Mouse (Mus musculus) c-Kit-positive CD71-positive TER-119-positive erythroid progenitor cells, embryonic 14.5 days (primary cell): ENCODE data around the gene Trpc3.
"Not testable (repeated sequence)": the region's sequence is repeated elsewhere in the genome, so short reads cannot be mapped to it uniquely, and the experiment has no call there.

Source experiments
- DNase-seq: peaks from one replicate; pipeline ENCODE4 v3.0.0-alpha.2; 2013; ENCODE audit warnings: low spot score

Trpc3 gene

DNA sequence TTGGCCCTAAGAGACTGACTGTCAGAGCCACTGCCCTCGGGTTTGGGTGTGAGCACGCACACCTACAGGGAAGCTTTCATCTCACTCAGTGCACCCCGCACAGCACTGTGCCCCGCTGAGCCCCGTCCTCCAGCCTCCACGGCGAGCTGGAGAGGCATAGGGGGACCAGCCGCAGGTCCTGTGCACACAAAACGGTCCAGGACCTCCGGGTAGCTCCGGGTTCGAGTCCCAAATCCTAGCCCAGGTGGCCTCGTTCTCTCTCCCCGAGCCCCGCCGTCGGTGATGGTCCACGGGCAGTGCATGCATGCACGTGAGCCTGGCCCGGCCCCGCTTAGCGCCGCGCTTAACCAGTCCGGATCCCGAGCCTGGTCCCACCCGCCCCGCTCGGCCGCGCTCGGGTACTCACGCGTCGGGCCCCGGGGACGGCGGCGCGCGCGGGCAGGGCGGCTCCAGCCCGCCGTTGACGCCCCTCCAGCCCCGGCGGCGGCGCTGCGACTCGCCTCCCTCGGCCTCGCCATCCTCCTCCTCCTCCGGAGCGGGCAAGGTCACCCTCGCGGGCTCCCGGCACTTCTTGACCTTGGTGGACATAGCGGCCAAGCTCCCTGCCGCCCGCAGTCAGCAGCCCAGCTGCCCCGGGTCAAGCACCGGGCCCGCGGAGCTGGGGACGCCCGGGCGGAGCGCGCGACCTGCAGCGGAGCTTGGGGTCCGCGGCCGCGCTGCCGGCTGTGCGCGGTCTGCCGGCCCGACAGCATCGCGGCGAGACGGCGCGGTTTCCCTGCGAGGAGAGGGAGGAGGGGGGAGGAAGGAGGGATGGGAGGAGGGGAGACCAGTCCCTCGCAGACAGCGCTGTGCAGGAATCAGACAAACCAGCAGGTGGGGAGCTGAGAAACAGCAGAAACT, at the start of gene Trpc3:
Gene Trpc3 (minus strand): TSS at position 776 of the 900 bp plus-strand sequence.
- no peak for DNase-seq

DNA sequence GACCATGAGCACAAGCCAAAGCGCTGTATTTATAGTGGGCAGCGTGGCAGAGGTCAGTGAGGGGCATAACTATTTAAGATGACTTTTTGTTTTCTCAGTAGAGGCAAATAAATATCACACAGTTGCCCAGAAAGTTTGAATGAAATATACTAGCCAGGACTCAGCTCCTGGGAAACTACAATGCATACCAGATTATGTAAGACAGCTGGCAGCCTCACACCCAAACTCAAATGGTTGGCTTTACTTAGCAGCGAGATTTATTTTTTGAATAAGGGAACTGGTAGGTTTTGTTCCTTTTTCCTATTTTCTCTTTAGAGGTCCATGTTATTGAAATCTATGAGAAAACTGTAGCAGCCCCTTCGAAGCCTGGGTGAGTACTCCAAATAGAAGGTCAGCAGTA, 48.1 kb upstream of the Trpc3 start:
- no peak for DNase-seq

DNA sequence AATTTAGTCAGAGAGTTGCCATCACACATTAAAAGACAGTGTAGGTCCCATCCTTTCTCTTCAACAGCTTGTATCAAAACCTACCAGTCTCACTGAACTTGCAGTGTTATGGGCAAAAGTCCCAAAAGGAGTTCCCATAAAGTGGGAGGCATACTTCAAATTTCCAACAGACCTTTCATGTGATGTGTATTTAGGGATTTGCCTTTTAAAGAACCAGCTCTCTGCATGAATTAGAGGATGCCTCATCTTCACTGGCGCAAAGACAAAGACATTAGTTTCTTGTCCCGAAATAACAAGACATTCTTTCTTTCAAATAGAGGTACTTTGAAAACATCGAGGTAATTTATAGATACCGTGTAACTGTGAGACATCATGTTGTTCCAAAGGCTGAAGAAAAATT, 43.1 kb upstream of the Trpc3 start:
- no peak for DNase-seq

DNA sequence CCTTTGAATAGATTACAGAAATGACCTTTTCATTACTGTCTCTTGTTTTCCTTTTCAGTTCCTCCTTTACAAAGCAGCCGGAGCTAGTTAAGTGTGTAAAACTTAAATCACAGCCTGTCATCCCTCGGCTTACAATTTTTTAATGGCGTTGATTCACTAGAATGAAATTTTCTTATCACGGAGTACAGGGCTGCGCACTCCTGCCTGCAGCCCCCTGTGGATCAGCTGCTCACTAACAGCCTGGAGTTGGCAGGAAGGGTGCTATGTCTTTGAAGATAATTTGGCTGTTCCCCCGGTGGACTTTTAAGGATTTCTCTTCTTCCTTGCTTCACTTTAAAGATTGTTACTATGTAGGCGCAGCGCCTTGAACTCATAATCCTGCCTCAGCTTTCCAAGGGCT, 36.6 kb upstream of the Trpc3 start:
- DNase-seq: no peak

DNA sequence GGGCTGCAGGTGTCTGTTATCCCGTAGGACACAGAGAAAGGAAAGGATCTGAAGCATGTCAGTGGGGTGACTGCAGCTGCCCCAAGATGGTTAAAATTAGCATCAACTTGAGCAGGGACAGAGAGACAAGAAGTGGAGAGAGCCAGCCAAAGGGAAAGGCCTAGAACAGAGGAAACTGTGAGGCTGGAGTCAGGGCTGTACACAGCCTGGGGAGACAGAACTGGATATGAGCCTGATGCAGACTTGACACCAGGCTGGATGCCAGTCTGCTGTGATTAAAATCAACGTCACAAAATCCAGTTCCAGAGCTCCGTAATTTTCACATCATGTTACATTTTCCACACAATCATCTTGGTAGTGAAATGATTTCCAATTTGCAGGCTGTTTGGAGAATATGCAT, 31.9 kb upstream of the Trpc3 start:
- DNase-seq: no peak

DNA sequence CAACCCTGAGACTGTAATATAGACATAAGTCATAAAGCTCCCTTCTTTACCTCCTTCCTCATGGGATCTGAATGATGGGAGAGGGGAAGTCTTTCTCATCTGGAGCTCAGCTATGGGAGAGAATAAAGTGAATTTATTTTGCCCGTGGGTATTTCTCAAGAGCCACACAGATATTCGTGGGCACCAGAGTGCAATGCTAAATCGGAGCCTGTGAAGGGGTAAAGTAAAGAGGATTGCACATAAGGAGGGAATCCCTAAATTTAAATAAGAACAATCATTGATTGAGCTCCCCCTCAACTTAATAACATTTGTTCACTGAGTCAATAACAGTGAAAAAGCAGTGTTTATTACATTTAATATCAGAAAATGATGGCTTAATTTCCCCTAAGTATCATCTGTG, 19.6 kb upstream of the Trpc3 start:
- DNase-seq: no peak

DNA sequence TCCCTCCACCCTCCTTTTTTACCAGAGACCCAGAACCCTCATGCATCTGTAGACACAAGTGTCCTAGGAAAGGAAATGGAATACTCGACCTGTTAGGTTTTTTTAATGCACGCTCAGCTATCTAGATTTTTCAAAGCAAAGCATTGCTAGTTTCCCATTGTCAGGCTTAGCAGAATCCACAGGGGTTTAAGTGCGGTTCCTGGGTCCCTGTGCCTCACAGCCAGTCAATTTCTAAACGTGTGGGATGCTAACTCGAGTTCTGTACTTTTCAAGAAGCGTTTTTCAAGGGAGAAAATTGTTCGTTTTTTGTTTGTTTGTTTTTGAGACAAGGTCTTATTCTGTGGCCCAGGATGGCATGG, 304 bp upstream of the Trpc3 start:
- no peak for DNase-seq

DNA sequence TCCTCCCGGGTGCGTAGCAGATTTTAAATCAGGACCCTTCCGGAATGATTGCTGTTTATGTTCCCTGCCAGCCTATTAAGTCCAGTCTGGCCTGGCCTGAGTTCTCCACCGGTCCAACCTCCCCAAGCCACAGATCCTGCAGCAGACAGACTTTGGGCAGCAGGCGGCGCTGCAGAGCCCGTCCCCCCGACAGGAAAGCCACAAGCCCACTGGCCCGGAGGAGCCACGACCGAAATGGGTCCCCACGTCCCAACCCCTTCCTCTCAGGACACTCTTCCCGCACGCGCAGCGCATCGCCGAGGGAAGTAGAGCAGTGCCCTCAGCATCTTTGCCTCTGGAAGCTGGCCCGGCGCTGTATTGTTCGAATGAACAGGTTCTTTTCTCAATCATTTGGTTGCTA, 1.1 kb downstream of the Trpc3 start:
- DNase-seq: peak; percentile 8

DNA sequence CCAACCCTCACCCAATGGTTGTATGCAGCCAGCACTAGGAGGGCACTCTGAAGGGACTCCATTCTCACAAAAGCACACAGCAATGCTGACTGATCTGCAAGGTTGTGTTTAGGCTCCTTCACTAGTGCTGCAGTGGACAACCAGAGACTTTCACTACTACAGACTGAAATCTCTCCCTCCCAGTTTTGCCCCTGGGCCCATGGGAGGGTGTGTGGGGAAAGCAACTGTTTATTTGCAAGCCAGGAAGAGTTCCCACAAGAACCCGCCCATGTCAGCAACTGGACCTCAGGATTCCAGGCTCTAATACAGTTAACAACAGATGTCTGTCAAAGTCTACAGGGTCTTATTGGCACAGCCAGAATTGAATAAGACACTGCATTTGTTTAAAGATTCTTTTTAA, 14.1 kb downstream of the Trpc3 start:
- DNase-seq: no peak

DNA sequence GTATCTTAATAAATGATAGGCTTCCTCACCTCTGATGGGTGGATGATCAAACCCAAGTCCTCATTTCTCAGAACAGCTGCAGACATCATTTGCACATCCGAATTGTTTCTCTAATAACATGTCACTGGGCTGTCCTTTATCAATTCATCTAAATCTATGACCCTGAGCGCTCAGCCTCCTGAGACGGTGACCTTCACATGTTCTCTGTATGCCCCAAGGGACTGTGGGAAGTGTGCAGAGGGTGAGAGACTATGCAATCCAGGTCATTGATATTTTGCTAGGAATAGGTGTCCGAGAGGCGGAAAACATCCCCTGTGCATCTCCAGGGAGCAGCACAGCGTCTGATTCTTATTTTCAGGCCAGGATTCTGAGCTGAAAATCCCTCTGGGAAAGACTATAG, 22.2 kb downstream of the Trpc3 start:
- no peak for DNase-seq

DNA sequence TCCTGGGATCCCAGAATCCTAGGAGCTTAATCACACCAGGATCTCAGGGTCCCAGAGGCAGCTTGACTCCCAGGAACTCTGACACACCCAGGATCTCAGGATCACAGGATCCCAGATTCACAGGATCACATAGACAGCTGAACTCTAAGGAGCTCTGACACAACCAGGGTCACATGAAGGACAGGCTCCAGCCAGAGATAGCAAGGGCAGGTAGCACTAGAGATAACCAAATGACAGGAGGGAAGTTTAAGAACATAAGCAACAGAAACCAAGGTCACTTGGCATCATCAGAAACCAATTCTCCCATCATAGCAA, 44.8 kb downstream of the Trpc3 start:
- DNase-seq: not testable (repeated sequence)

DNA sequence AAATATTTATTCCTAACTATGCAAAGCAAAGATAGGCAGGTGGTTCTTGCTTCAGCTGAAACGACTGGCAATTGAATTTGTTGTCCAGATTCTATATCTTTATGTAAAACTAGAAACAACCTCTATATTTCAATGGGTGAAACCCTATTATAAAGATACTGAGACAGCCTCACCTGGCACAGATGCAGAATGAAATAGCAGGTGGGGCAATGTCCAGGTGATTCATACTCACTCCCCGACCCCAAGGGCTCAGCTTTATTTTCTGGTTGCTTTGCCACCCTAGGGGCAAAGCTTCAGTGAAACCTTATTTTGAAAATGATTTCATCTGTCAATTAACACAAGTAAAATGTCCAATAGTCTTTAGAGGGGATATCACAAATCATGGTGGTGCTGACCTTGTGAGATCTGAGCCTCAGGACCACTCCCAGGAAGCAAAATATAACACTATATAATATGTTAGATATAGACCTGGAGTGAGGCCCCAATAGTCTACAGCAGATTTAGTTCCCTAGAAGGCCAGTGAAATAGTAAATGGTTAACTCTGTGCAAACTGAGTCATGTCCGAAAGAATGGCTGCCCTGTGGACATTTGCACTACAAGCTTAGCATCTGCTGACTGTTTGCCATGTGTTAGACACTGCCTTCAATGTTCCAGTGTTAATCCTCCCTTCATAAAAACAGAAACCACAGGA, 45.3 kb downstream of the Trpc3 start:
- DNase-seq: no peak

DNA sequence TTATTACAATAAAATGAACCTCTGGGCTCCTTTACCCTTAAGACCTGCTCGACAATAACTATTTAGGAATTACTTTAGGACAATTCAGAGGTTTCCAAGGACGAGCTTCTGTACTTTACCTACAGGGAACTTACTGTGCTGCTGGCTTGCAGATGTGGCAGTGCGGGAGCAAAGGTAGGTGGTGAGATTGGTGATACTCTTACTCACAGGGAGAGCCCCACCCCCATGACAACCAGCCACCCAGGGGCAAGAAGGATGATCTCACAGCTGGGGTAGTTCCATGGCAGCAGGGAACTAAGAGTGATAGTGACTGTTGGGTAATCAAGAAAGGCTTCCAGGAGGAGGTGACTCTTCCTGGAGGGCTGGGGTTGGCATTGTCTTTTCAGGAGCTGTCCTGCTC, 46.6 kb downstream of the Trpc3 start:
- no peak for DNase-seq

DNA sequence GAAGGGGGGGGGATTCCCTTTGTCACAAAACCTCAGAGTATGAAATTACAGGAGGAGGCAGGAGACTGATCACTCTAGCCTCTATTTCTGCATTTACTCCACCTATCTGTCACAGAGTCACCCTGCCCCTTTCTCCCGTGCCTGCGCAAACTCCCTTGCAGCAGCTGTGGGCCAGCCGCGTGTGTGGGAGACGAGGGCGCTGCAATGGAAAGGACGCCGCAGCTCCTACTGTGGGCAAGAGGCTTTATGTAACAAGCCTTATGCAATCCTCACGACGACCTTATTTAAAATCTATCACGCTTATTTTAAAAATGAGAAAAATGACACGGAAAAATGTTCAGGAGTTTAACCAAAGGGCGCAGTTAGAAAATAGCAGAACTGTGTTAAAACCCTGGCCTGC, 47.2 kb downstream of the Trpc3 start:
- DNase-seq: no peak

DNA sequence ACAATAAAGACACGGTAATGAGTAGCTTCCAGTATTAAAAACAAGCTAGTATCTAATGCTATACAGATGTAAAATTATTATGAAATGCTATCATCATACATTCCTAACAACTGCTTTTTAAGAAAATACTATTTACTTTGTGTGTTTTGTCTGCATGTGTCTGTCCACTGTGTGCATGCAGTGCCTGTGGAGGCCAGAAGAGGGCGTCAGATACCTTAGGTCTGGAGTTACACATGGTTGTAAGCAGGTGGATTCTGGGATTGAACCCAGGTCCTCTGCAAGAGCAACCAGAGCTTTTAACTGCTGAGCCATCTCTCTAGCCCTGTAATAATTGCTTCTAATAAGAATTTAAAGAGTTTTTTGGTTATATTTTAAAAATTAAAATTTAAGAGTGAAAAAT, 49.2 kb downstream of the Trpc3 start:
- no peak for DNase-seq

DNA sequence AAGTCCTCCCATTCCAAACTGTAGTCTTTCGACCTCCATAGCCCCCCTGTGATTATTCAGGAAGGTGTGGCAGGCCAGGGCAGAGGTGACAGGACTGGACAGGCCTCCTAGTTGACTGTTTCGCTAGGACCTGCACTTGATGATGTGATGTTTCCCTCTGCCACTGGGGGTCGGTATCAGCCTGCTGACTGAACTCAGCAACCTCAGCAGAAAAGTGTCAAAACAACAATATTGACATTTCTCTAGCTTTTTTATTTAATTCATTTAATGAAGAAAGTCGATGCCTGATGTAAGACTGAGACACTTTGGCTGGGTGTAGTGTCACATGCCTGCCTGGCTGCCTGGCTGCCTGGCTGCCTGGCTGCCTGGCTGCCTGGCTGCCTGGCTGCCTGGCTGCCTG, 54.5 kb downstream of the Trpc3 start:
- DNase-seq: no peak

DNA sequence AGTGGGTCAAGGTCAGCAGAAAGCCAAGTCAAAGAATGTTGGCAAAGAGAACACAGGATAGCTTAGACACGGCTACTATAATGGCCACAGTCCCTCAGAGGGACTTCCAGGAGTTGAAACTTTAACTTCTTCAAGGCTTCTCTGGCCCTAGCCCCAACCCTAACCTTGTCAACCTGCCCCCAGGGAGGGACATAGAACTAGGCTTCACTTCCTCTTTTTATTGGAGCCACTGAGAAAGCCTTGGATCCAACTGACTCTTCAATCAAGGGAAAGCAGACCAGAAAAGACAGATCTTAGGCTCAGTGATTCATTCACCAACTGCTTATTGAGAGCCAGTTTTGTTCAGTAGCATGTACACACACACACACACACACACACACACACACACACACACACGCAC, 63.2 kb downstream of the Trpc3 start:
- DNase-seq: no peak

DNA sequence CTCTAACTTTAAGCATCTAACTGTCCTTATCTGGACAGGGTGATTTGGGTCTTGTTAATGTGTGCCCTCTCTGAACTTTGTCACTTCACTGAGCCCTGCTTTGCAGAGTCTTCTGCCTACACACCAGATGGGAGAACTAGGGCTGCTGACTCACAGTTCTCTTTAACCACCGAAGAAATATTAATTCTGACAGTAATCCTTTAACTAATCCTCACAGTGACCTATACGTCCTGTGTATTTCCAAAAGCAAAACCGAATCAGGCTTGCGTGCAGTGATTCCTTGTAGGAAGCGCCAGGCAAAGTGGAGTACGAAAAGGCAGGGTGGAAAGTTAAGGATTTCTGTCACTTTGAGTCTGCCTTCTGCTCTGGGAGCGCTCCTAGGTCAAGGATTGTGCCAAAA, 71.8 kb downstream of the Trpc3 start:
- no peak for DNase-seq

DNA sequence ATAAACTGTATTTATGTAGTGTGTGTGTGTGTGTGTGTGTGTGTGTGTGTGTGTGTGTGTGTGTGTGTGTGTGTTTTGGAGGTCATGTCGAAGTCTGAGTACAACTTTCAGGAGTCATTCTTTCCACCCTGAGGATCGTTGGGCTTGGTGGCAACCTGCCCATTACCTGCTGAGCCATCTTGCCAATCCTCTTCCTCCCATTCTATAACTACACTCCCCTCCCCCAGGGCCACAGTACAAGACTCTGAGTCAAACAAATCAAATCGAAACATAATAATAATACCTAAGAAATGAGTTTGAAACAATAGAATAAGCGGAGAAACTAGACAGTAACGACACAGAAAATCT, 76.1 kb downstream of the Trpc3 start:
- no peak for DNase-seq

DNA sequence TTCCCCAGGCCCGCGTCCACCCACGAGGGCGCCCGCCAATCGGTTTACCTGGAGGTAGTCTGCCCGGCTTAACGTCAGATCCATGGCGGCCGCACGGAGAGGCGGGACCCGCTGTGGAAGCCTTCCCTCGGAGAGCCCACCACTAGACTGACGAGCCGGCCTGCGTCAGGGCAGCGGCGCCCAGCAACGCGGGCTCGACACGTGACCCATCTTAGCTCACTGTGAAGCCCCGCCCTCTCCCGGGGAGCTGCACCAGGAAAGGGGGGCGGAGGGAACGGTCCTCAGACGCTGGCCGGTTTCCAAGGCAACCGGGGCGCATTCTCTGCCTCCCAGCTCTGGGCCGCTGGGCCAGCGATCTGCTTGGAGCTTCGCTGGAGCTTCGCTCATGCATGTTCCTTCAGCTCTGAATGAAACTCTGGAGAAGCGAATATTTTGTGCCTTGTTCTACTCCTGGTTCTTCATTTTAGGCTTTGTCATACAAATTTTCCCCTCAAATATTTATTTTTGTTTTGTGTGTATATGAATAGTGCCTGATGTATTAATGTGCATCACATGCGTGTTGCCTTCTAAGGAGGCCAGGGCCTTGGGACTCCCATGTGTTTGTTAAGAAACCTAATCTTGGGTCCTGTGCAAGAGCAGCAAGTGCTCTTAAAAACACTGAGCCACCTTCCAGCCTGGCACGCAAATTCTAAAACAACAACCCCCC, 76.6 kb downstream of the Trpc3 start, which contains the start of gene Bbs7:
Gene Bbs7 (minus strand): TSS at position 276 of the 706 bp plus-strand sequence.
- DNase-seq: peak; percentile 89

DNA sequence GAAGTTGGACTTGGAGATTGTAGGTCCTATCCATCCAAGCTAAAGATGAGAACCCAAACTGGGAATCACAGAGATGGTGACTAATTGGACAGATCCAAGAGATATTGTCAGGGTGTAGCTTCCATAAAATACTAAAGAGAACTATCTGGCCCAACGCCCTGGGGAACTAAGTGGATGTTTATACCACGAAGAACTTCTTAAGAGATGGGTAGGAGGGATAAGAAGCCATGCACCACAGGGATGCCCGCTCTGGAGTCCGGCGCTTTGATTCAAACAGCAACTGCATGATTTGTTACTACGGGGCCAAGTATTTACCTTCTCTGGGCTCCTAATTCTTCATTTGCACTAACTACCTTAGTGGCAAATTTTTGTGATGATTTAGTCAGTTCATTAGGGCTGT, 77.3 kb downstream of the Trpc3 start:
- no peak for DNase-seq

DNA sequence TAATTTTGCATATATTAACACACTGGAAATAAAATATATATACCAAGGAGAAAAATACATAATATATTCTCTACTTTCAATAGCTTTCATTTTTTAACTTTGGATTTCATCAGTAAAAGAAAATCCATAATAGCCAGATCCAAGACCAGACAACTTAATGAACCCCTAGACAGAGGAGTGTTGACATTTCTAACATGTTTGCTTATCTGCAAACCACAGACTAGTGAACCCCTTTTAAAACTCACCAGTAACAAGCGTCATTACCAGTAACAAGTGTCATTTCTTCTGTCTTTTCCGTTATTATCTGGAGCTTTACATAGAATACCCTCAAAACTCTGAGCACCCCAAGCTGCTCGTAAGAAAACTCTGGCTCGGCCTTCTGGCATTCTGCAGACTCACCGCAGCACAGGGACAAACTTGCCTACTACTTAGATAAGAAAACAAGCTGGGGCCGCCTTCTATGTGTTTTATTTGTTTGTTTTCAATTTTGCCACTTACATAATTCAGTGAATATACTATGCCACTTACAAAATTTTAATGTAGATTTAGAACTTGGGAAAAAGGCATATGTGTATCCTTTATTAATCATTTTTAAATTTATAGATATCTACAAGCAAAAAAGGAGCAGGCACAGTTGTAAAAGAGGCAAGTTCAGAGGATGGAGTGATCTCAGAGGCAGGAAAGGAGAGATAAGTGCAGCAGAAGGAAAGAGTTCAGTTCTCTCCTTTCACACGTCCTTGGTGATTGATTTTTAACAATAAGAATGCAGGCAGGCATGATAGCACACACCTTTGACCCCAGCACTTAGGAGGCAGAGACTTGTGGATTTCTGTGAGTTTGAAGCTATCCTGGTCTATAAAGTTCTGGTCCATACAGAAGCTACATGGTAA, 83.8 kb downstream of the Trpc3 start:
- DNase-seq: peak; percentile 55
